Mouse (Mus musculus) myocyte (in vitro differentiated cells): ENCODE data around the gene Bmp7. TPM values are rescaled to one million over a fixed set of nuclear protein-coding genes. Genes with fewer than 3 reads are reported as not detected.

Experiments
- H3K27me3 ChIP-seq: one replicate; pipeline ENCODE4 v1.6.1; 2011; ENCODE audit not compliant: control insufficient read depth, insufficient read depth, insufficient read length
- H3K36me3 ChIP-seq: one replicate; pipeline ENCODE4 v1.6.1; 2011; ENCODE audit not compliant: control insufficient read depth, insufficient read depth
- H3K4me2 ChIP-seq: one replicate; pipeline ENCODE4 v1.6.1; 2011; ENCODE audit warnings: low read depth, control low read depth
- H3K4me3 ChIP-seq: one replicate; pipeline ENCODE4 v1.5.1; 2011; ENCODE audit warnings: mild to moderate bottlenecking, control low read depth, moderate library complexity
- H3K79me2 ChIP-seq: one replicate; pipeline ENCODE4 v1.6.1; 2011; ENCODE audit not compliant: control insufficient read depth, insufficient read depth
- H3ac ChIP-seq: one replicate; pipeline ENCODE4 v1.6.1; 2011; ENCODE audit not compliant: control insufficient read depth, insufficient read length
- CEBPB ChIP-seq: IDR thresholded peaks from 2 replicates; pipeline ENCODE4 v1.6.1; 2011; ENCODE audit warnings: mild to moderate bottlenecking, moderate library complexity; ENCODE audit not compliant: poor library complexity, insufficient read depth, severe bottlenecking
- E2F4 ChIP-seq: IDR thresholded peaks from one replicate; pipeline ENCODE4 v1.6.1; 2011; ENCODE audit warnings: mild to moderate bottlenecking, control low read depth, moderate library complexity; ENCODE audit not compliant: insufficient read depth
- MAX ChIP-seq: IDR thresholded peaks from one replicate; pipeline ENCODE4 v1.6.1; 2011; ENCODE audit warnings: low read depth, mild to moderate bottlenecking, control low read depth
- MYOD1 ChIP-seq, 3 experiments: IDR thresholded peaks; one replicate each; pipeline ENCODE4 v1.6.1; 2011; ENCODE audit warnings: control low read depth in 2 of 3, low read depth in 2 of 3, mild to moderate bottlenecking in 2 of 3, moderate library complexity in 1 of 3; ENCODE audit not compliant: insufficient read length in 2 of 3, control insufficient read depth in 1 of 3
- MYOG ChIP-seq, 3 experiments: IDR thresholded peaks; one replicate each; pipeline ENCODE4 v1.6.1; 2011; ENCODE audit warnings: control low read depth in 2 of 3, low read depth in 2 of 3, mild to moderate bottlenecking in 2 of 3; ENCODE audit not compliant: insufficient read length in 2 of 3, control insufficient read depth in 1 of 3, insufficient read depth in 1 of 3
- POLR2A ChIP-seq: IDR thresholded peaks from one replicate; pipeline ENCODE4 v1.6.1; 2011; ENCODE audit warnings: low read depth, mild to moderate bottlenecking, control low read depth, moderate library complexity; ENCODE audit not compliant: insufficient read length
- POLR2AphosphoS2 ChIP-seq: IDR thresholded peaks from one replicate; pipeline ENCODE4 v1.6.1; 2011; ENCODE audit warnings: low read depth, control low read depth; ENCODE audit not compliant: insufficient read length
- REST ChIP-seq: IDR thresholded peaks from one replicate; pipeline ENCODE4 v1.6.1; 2011; ENCODE audit warnings: mild to moderate bottlenecking, control low read depth, moderate library complexity; ENCODE audit not compliant: insufficient read depth, insufficient read length
- SRF ChIP-seq: IDR thresholded peaks from one replicate; pipeline ENCODE4 v1.6.1; 2011; ENCODE audit warnings: low read depth; ENCODE audit not compliant: control insufficient read depth, insufficient read length
- TCF12 ChIP-seq: IDR thresholded peaks from one replicate; pipeline ENCODE4 v1.6.1; 2011; ENCODE audit warnings: mild to moderate bottlenecking, control low read depth; ENCODE audit not compliant: poor library complexity, insufficient read depth, severe bottlenecking
- TCF3 ChIP-seq: IDR thresholded peaks from one replicate; pipeline ENCODE4 v1.6.1; 2011; ENCODE audit warnings: low read depth, control low read depth; ENCODE audit not compliant: insufficient read length
- USF1 ChIP-seq: IDR thresholded peaks from one replicate; pipeline ENCODE4 v1.6.1; 2011; ENCODE audit warnings: low read depth, mild to moderate bottlenecking, control low read depth, moderate library complexity
- polyA plus RNA-seq: library from polyadenylated mRNA; unstranded; fragments of >200 nt; fragmentation: generic; extraction: Trizol; gene quantifications from one replicate; pipeline ENCODE4 v1.2.1, GENCODE M21; 2012; ENCODE audit warnings: missing spikeins

Gene Bmp7
- polyA plus RNA-seq, 1 experiment: not detected

- no peaks in the 10 kb centered on the region for H3K27me3 ChIP-seq
- H3K4me2 ChIP-seq: no peak overlapping the region
- no peaks in the 10 kb centered on the region for H3K36me3 ChIP-seq
- no peak overlapping the region for H3ac ChIP-seq
- no peaks in the 10 kb centered on the region for H3K79me2 ChIP-seq
- no peak for TF ChIP-seq TCF12
- H3K4me3 ChIP-seq: no peak overlapping the region
Measured at GRCm38 (mm10) chr2:172904614-172905013, 35.5 kb downstream of the Bmp7 start.

GRCm38 (mm10) chr2:172903523-172903922, 36.6 kb downstream of the Bmp7 start:
- TF ChIP-seq TCF3: no peak
- TF ChIP-seq E2F4: no peak
- no peak for TF ChIP-seq SRF
- TF ChIP-seq MYOG (IDR thresholded peaks at IDR 0.05; ENCODE audit: control insufficient read depth in 1 of 3, insufficient read depth in 1 of 3, insufficient read length in 2 of 3, low read depth in 2 of 3): no peak
- TF ChIP-seq POLR2AphosphoS2: no peak
- no peak overlapping the region for H3K4me2 ChIP-seq
- H3K4me3 ChIP-seq: no peak overlapping the region
- H3K79me2 ChIP-seq: no peaks in the 10 kb centered on the region
- H3ac ChIP-seq: no peak overlapping the region
- H3K27me3 ChIP-seq: no peaks in the 10 kb centered on the region
- H3K36me3 ChIP-seq: no peaks in the 10 kb centered on the region

GRCm38 (mm10) chr2:172900954-172901701, 39.0 kb downstream of the Bmp7 start:
- no peak overlapping the region for H3K4me3 ChIP-seq
- no peaks in the 10 kb centered on the region for H3K27me3 ChIP-seq
- H3K4me2 ChIP-seq: no peak overlapping the region
- no peaks in the 10 kb centered on the region for H3K36me3 ChIP-seq
- H3ac ChIP-seq: no peak overlapping the region
- TF ChIP-seq USF1 (no peak), POLR2A (no peak), MYOG (IDR thresholded peaks at IDR 0.05; ENCODE audit: control insufficient read depth in 1 of 3, insufficient read depth in 1 of 3, insufficient read length in 2 of 3, low read depth in 2 of 3) (no peak), E2F4 (no peak), TCF12 (no peak), CEBPB (no peak), SRF (no peak), MAX (no peak), REST (no peak), POLR2AphosphoS2 (no peak), MYOD1 (IDR thresholded peaks at IDR 0.05; ENCODE audit: control insufficient read depth in 1 of 3, insufficient read length in 2 of 3, low read depth in 2 of 3) (no peak), TCF3 (no peak)
- no peaks in the 10 kb centered on the region for H3K79me2 ChIP-seq

- no peak for TF ChIP-seq MYOD1 (IDR thresholded peaks at IDR 0.05; ENCODE audit: control insufficient read depth in 1 of 3, insufficient read length in 2 of 3, low read depth in 2 of 3)
- no peak for TF ChIP-seq POLR2AphosphoS2
- no peak for TF ChIP-seq TCF3
- TF ChIP-seq SRF: no peak
- TF ChIP-seq USF1: no peak
- no peak for TF ChIP-seq CEBPB
- no peak for TF ChIP-seq TCF12
- no peak for TF ChIP-seq MYOG (IDR thresholded peaks at IDR 0.05; ENCODE audit: control insufficient read depth in 1 of 3, insufficient read depth in 1 of 3, insufficient read length in 2 of 3, low read depth in 2 of 3)
- TF ChIP-seq MAX: no peak
- no peak for TF ChIP-seq E2F4
- no peak for TF ChIP-seq POLR2A
- no peak for TF ChIP-seq REST
- Histone ChIP-seq H3K36me3 (no peaks in the 10 kb centered on the region), H3ac (no peak overlapping the region), H3K79me2 (no peaks in the 10 kb centered on the region), H3K27me3 (no peaks in the 10 kb centered on the region), H3K4me2 (no peak overlapping the region), H3K4me3 (no peak overlapping the region)
Measured at GRCm38 (mm10) chr2:172889756-172890443, 50.2 kb downstream of the Bmp7 start.

- Histone ChIP-seq H3K36me3 (no peaks in the 10 kb centered on the region), H3ac (no peak overlapping the region), H3K4me2 (no peak overlapping the region), H3K27me3 (no peaks in the 10 kb centered on the region), H3K4me3 (no peak overlapping the region), H3K79me2 (no peaks in the 10 kb centered on the region)
- no peak for TF ChIP-seq MYOD1 (IDR thresholded peaks at IDR 0.05; ENCODE audit: control insufficient read depth in 1 of 3, insufficient read length in 2 of 3, low read depth in 2 of 3)
- no peak for TF ChIP-seq CEBPB
- no peak for TF ChIP-seq REST
- no peak for TF ChIP-seq E2F4
- no peak for TF ChIP-seq TCF12
- TF ChIP-seq POLR2AphosphoS2: no peak
- no peak for TF ChIP-seq MYOG (IDR thresholded peaks at IDR 0.05; ENCODE audit: control insufficient read depth in 1 of 3, insufficient read depth in 1 of 3, insufficient read length in 2 of 3, low read depth in 2 of 3)
- no peak for TF ChIP-seq SRF
- TF ChIP-seq POLR2A: no peak
Measured at GRCm38 (mm10) chr2:172889222-172889621, 50.9 kb downstream of the Bmp7 start.
